Mouse (Mus musculus) heart, embryonic 10.5 days (tissue): ENCODE data around the gene Csdc2. TPM values are rescaled to one million over a fixed set of nuclear protein-coding genes. Genes with fewer than 3 reads are reported as not detected.
"Not testable (repeated sequence)": the region's sequence is repeated elsewhere in the genome, so short reads cannot be mapped to it uniquely, and the experiment has no call there.

ENCODE experiments used
- DNase-seq: peaks from one replicate; pipeline ENCODE4 v3.0.0-alpha.2; 2017; ENCODE audit warnings: low spot score
- H3K27ac ChIP-seq: fragments of 300-500 bp; sonication (generic); 2 replicates; pipeline ENCODE4 v1.5.1; 2016; ENCODE audit warnings: mild to moderate bottlenecking
- H3K27me3 ChIP-seq: fragments of 300-500 bp; sonication (generic); 2 replicates; pipeline ENCODE4 v1.6.1; 2016; ENCODE audit warnings: mild to moderate bottlenecking; ENCODE audit not compliant: poor library complexity, insufficient read depth, severe bottlenecking
- H3K36me3 ChIP-seq: fragments of 300-500 bp; sonication (generic); 2 replicates; pipeline ENCODE4 v1.6.1; 2016; ENCODE audit warnings: mild to moderate bottlenecking, moderate library complexity
- H3K4me1 ChIP-seq: fragments of 300-500 bp; sonication (generic); 2 replicates; pipeline ENCODE4 v1.6.1; 2016; ENCODE audit warnings: mild to moderate bottlenecking
- H3K4me3 ChIP-seq: fragments of 300-500 bp; sonication (generic); 2 replicates; pipeline ENCODE4 v1.5.1; 2016; ENCODE audit warnings: mild to moderate bottlenecking, moderate library complexity
- H3K9me3 ChIP-seq: fragments of 300-500 bp; sonication (generic); 2 replicates; pipeline ENCODE4 v1.6.1; 2016; ENCODE audit warnings: mild to moderate bottlenecking, moderate library complexity
- WGBS: fragments of 180-500 bp; shearing (Covaris S2); methylation state at CpG from one replicate; pipeline ENCODE4 v1.1.7; 2016; 5-methylcytosine and 5-hydroxymethylcytosine counted together
- polyA plus RNA-seq: library from polyadenylated mRNA; unstranded; fragments of >200 nt; fragmentation: Nextera tagmentation; extraction: Ambion mirVana; gene quantifications from 2 replicates; pipeline ENCODE4 v1.2.1, GENCODE M21; 2016

Csdc2 gene
- polyA plus RNA-seq: 6.4 and 7.4 TPM in 2 replicates

DNA sequence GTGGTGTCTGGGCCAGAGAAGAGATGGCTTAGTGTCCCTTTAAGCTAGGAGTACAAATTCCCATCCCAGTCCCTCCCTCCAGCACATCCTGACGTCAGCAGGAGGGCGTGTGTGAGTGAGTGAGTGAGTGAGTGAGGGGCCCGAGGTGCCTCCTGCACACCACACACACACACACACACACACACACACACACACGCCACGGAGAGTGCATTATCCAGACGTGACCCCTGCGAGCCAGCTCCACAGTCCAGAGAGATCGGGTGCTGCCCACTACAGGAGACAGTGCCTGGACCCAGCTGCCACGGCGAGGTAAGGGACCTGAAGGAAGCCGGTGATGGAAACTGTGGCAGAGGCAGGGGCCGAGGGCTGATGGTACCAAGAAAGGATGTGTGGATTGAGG, at the start of gene Csdc2:
TSS of gene Csdc2 (plus strand) at position 81 of the 400 bp plus-strand sequence.
- Histone ChIP-seq H3K27me3 (peaks cover 18% of the 10 kb centered on the region), H3K27ac (peak within 1 kb of the TSS; percentile 77), H3K4me3 (peak within 1 kb of the TSS; percentile 62), H3K9me3 (no peaks in the 10 kb centered on the region), H3K36me3 (no peaks in the 10 kb centered on the region), H3K4me1 (peaks cover 28% of the 10 kb centered on the region)
- under 1% methylated on average over 12 of the region's 12 CpGs for WGBS
- peak; percentile 82 for DNase-seq

- Histone ChIP-seq H3K27me3 (no peaks in the 10 kb centered on the region), H3K4me1 (0 out of 2 replicates have a peak, but pooled peaks cover 3% of the 10 kb centered on the region), H3K27ac (no peak overlapping the region), H3K9me3 (no peaks in the 10 kb centered on the region), H3K36me3 (peaks cover 64% of the 10 kb centered on the region), H3K4me3 (no peak overlapping the region)
- DNase-seq: no peak
- WGBS: 91% methylated on average over 6 of the region's 6 CpGs
Measured at GRCm38 (mm10) chr15:81886795-81887550, 49.6 kb upstream of the Csdc2 start.

DNA sequence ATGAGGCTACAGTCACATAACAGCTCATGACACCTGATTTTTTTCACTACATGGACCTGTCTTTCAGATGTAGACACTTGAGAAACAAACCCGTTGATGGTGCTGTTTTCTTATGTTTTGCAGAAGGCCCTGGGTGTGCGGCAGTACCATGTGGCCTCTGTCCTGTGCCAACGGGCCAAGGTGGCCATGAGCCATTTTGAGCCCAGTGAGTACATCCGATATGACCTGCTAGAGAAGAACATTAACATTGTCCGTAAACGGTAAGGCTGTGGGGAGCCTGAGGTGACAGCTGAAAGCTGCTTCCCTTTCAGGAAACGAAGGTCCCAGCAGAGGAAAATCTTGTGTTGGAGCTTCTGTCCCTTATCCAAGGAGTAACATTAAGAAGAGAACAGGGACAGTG, 47.4 kb upstream of the Csdc2 start:
- Histone ChIP-seq H3K9me3 (no peaks in the 10 kb centered on the region), H3K4me1 (peaks cover 6% of the 10 kb centered on the region; the same call in 1 of the 2 replicates), H3K27ac (no peak overlapping the region), H3K4me3 (no peak overlapping the region), H3K27me3 (no peaks in the 10 kb centered on the region), H3K36me3 (peaks cover 78% of the 10 kb centered on the region)
- DNase-seq: no peak
- WGBS: 93% methylated on average over 7 of the region's 7 CpGs

DNA sequence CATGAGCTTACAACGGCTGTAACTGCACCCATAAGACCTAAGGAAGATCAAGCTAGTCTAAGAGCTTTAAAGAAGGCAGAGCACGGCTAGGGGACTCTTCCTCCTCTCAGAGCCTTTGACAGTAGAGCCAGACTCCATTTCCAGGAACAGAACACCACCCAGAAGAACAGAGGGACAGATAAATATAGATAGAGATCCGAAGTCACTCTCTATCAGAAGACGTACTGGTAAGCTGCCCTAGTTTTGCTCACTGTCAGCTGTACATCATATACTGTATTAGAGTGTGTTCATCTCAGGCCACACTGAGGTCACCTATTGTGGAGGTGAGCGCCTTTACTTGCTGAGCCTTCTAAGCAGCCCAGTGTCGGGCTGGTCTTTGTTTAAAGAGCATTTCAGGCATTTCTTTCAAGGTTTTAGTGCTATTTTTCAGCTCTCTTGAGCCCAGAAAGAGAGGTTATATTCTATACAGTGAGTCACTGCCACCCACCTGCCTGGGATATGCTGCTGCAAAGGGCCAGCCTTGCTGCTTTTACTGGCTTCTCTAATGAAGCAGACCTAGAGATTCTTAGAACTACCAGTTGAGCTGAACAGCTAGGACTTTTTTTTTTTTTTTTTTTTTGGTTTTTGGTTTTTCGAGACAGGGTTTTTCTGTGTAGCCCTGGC, 45.3 kb upstream of the Csdc2 start:
- Histone ChIP-seq H3K9me3 (no peaks in the 10 kb centered on the region), H3K27ac (no peak overlapping the region), H3K36me3 (peaks cover 89% of the 10 kb centered on the region), H3K4me3 (no peak overlapping the region), H3K4me1 (peaks cover 6% of the 10 kb centered on the region; the same call in 1 of the 2 replicates), H3K27me3 (no peaks in the 10 kb centered on the region)
- WGBS: 82% methylated on average over 7 of the region's 7 CpGs
- no peak for DNase-seq

GRCm38 (mm10) chr15:81891822-81892580, 44.6 kb upstream of the Csdc2 start:
- no peak overlapping the region; the same call in 1 of the 2 replicates for H3K27ac ChIP-seq
- peaks cover 92% of the 10 kb centered on the region for H3K36me3 ChIP-seq
- peak; percentile 88 for DNase-seq
- H3K4me1 ChIP-seq: peaks cover 6% of the 10 kb centered on the region; the same call in 1 of the 2 replicates
- H3K27me3 ChIP-seq: no peaks in the 10 kb centered on the region
- WGBS: 86% methylated on average over 8 of the region's 8 CpGs
- no peak overlapping the region for H3K4me3 ChIP-seq
- H3K9me3 ChIP-seq: no peaks in the 10 kb centered on the region

DNA sequence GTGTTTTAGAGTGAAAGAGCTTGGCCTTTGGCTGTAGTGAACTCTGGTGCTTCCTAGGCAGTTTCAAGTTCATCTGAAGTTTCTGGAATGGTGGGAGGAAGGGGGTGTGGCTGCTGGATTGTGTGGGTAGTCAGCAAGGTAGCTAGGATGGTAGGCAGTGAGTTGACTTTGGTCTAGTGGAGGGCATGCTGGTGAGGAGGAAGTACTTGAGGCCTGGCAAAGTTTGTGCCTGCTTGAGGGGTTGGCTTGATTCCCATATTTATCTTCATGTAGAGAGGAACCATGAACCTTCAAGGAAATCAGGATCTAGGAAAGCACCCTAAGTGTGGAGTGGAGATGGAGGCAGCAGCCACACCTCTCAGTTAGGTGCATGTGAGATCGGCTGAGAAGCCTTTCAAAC, 42.6 kb upstream of the Csdc2 start:
- Histone ChIP-seq H3K27ac (no peak overlapping the region), H3K36me3 (peaks cover 94% of the 10 kb centered on the region), H3K9me3 (no peaks in the 10 kb centered on the region), H3K4me1 (peaks cover 3% of the 10 kb centered on the region; the same call in 1 of the 2 replicates), H3K4me3 (no peak overlapping the region), H3K27me3 (no peaks in the 10 kb centered on the region)
- WGBS: 83% methylated on average over 1 of the region's 1 CpGs
- no peak for DNase-seq

- WGBS: 88% methylated on average over 2 of the region's 2 CpGs
- Histone ChIP-seq H3K27me3 (no peaks in the 10 kb centered on the region), H3K4me1 (peaks cover 3% of the 10 kb centered on the region; the same call in 1 of the 2 replicates), H3K27ac (no peak overlapping the region), H3K9me3 (no peaks in the 10 kb centered on the region), H3K4me3 (no peak overlapping the region), H3K36me3 (peaks cover 91% of the 10 kb centered on the region)
- no peak for DNase-seq
Measured at GRCm38 (mm10) chr15:81896407-81896806, 40.2 kb upstream of the Csdc2 start.

DNA sequence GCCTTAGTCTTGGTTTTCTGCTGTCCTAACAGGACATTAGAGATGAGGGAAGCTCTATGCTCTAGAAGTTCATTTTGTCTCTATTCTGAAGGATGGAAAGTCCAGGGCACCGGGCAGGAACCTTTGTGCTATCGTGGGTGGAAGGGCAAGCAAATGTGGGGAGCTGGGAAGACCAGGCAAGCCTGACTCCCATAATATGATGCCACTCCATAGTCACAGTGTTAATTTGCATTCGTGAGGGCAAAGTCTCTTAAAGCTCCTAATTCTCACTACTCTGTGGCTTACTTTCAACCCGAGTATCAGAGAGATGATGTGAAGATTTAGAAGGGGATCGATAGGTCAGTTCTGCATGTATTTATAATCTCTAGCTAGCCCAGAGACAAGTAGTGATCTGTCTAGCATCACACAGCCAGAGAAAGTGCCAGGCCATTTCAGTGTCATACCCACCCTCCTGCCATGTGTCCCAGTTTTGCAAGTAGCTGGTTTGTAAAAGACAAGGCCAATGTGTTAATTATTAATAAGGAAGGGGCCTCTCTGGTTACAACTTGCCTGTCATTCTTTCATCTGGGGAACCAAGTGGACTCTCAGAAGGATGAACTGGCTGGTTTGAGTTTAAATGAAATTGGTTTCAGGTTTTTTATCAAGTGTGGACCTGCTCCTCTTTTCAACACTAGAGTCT, 38.8 kb upstream of the Csdc2 start:
- no peaks in the 10 kb centered on the region for H3K9me3 ChIP-seq
- DNase-seq: no peak
- H3K4me1 ChIP-seq: no peaks in the 10 kb centered on the region
- 87% methylated on average over 5 of the region's 5 CpGs for WGBS
- no peaks in the 10 kb centered on the region for H3K27me3 ChIP-seq
- H3K4me3 ChIP-seq: no peak overlapping the region
- H3K27ac ChIP-seq: no peak overlapping the region
- H3K36me3 ChIP-seq: peaks cover 90% of the 10 kb centered on the region

- WGBS: 85% methylated on average over 2 of the region's 2 CpGs
Measured at GRCm38 (mm10) chr15:81898751-81899150, 37.8 kb upstream of the Csdc2 start.

GRCm38 (mm10) chr15:81904939-81905338, 31.6 kb upstream of the Csdc2 start:
- H3K27ac ChIP-seq: no peak overlapping the region
- no peaks in the 10 kb centered on the region for H3K4me1 ChIP-seq
- 35% methylated on average over 2 of the region's 2 CpGs for WGBS
- no peaks in the 10 kb centered on the region for H3K27me3 ChIP-seq
- H3K9me3 ChIP-seq: no peaks in the 10 kb centered on the region
- no peak for DNase-seq
- no peak overlapping the region for H3K4me3 ChIP-seq
- peaks cover 98% of the 10 kb centered on the region for H3K36me3 ChIP-seq

More at GRCm38 (mm10) chr15:81898751-81899150, 37.8 kb upstream of the Csdc2 start:
- Histone ChIP-seq H3K27ac (no peak overlapping the region), H3K4me1 (no peaks in the 10 kb centered on the region), H3K27me3 (no peaks in the 10 kb centered on the region), H3K4me3 (no peak overlapping the region), H3K36me3 (peaks cover 92% of the 10 kb centered on the region), H3K9me3 (no peaks in the 10 kb centered on the region)
- DNase-seq: no peak

- H3K36me3 ChIP-seq: peaks cover 99% of the 10 kb centered on the region
- WGBS: 90% methylated on average over 8 of the region's 8 CpGs
- no peaks in the 10 kb centered on the region for H3K27me3 ChIP-seq
- 0 out of 2 replicates have a peak, but pooled peaks cover 2% of the 10 kb centered on the region for H3K4me1 ChIP-seq
- no peaks in the 10 kb centered on the region for H3K9me3 ChIP-seq
- no peak overlapping the region for H3K4me3 ChIP-seq
- no peak overlapping the region for H3K27ac ChIP-seq
- DNase-seq: no peak
Measured at GRCm38 (mm10) chr15:81907953-81908352, 28.6 kb upstream of the Csdc2 start.

DNA sequence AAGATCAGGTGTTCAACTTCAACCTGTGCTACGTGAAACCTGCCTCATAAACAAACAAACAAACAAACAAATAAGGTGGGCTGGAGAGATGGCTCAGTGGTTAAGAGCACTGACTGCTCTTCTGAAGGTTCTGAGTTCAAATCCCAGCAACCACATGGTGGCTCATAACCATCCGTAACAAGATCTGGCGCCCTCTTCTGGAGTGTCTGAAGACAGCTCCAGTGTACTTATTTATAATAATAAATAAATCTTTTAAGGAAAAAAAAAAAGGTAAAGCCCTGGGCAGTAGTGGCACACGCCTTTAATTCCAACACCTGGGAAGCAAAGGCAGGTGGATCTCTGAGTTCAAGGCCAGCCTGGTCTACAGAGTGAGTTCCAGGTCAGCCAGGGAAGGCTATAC, 27.8 kb upstream of the Csdc2 start:
- not testable (repeated sequence) for H3K4me1 ChIP-seq, H3K27me3 ChIP-seq, H3K9me3 ChIP-seq, H3K27ac ChIP-seq, H3K4me3 ChIP-seq, DNase-seq
- 84% methylated on average over 4 of the region's 4 CpGs for WGBS
- peaks cover 99% of the 10 kb centered on the region for H3K36me3 ChIP-seq
